Mouse (Mus musculus): ENCODE measurements around the gene Inafm1. TPM values are rescaled to one million over a fixed set of nuclear protein-coding genes. Genes with fewer than 3 reads are reported as not detected.

Inafm1 gene
- polyA plus RNA-seq, 1 experiment = 33.7 TPM

DNA sequence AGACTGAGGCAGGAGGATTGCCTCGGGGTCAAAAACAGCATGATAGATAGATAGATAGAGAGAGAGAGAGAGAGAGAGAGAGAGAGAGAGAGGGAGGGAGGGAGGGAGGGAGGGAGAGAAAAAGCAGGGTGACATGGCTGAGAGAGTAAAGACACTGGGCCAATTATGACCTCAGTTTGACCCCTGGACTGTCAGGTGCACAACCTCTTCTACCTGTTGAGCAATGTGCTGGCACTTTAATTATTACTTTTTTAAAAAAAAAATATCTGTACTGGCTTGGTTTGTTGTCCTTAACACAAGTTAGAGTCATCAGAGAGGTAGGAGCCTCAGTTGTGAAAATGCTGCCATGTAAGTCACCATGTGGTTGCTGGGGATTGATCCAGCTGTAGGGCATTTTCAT is 14.4 kb upstream of the Inafm1 start:
- H3K4me3 ChIP-seq (ENCODE audit: extremely low read depth, insufficient read depth, insufficient read length) = no peak overlapping the region
- H3K27me3 ChIP-seq (ENCODE audit: control insufficient read depth, insufficient read depth, low read length) = no peaks in the 10 kb centered on the region
- WGBS = 75% methylated on average over 1 of the region's 1 CpGs
- H3K27ac ChIP-seq (ENCODE audit: insufficient read depth, low read length) = no peak overlapping the region
- H3K4me1 ChIP-seq (ENCODE audit: control insufficient read depth, insufficient read depth, insufficient read length) = peaks cover 7% of the 10 kb centered on the region; the same call in 1 of the 2 replicates
- TF ChIP-seq POLR2A (IDR thresholded peaks at IDR 0.05; ENCODE audit: low read depth, low read length) (no peak), CTCF (IDR thresholded peaks at IDR 0.05; ENCODE audit: extremely low read depth, insufficient read depth, insufficient read length, insufficient replicate concordance) (no peak)
- peaks cover 10% of the 10 kb centered on the region for H3K36me3 ChIP-seq (ENCODE audit: control insufficient read depth, insufficient read depth, low read length)
- DNase-seq (ENCODE audit: low read depth in 1 of 2, low spot score in 2 of 2) = no peak

- H3K4me3 ChIP-seq (ENCODE audit: extremely low read depth, insufficient read depth, insufficient read length) = peak overlapping the region; percentile 72
- H3K27ac ChIP-seq (ENCODE audit: insufficient read depth, low read length) = peak overlapping the region; percentile 89
- peaks cover 7% of the 10 kb centered on the region; the same call in 1 of the 2 replicates for H3K4me1 ChIP-seq (ENCODE audit: control insufficient read depth, insufficient read depth, insufficient read length)
- TF ChIP-seq CTCF (IDR thresholded peaks at IDR 0.05; ENCODE audit: extremely low read depth, insufficient read depth, insufficient read length, insufficient replicate concordance) (no peak), POLR2A (IDR thresholded peaks at IDR 0.05; ENCODE audit: low read depth, low read length) (no peak)
- no peak for DNase-seq (ENCODE audit: low read depth in 1 of 2, low spot score in 2 of 2)
- no peaks in the 10 kb centered on the region for H3K27me3 ChIP-seq (ENCODE audit: control insufficient read depth, insufficient read depth, low read length)
- peaks cover 18% of the 10 kb centered on the region for H3K36me3 ChIP-seq (ENCODE audit: control insufficient read depth, insufficient read depth, low read length)
- WGBS = 62% methylated on average over 2 of the region's 2 CpGs
Measured at GRCm38 (mm10) chr7:16287016-16287415, 13.6 kb upstream of the Inafm1 start.

DNA sequence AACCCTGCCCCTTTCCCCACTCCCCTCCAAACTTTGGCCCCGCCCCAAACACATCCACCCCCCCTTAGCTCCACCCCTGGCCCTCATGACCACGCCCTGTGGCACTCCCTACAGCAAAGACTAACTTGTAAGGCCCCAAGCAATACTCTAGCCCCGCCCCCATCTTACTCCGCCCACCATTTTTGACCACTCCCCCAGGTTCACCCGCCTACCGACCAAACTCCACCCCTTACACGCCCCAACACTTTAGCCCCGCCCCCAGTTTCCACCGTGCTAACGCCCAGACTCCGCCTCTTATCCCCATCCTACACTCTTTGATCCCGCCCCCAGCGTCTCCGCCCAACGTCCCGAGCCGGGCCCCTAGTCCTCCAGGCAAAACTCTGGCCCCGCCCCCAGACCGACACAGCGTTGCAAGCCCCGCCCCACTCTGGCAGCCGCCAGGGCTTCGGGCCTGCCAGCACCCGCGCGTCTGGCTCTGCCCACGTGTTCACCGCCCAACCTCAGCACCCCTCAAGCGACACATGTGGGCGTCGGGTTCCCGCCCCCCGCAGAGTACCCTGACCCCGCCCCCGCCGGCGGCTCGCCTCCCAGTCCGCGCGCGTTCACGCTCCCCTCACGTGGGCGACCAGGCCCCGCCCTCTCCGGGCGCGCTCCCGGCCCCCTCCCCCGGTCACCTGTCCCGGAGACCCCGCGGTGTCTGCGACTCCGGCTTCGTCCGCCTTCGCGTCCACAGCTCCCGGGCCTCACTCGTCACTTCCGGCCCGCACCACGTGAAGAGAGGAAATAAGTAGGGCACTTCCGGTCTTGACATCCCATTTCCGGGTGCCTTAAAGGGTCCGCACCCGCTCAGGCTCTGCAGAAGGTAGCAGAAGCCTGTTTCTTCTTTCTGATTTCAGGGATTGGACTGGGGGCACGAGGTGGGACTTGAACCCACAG is 12.9 kb upstream of the Inafm1 start, which contains the start of gene Ccdc9:
Gene Ccdc9, minus strand, starts transcription at position 770 of the 936 bp plus-strand sequence.
- Histone ChIP-seq H3K36me3 (ENCODE audit: control insufficient read depth, insufficient read depth, low read length) (peaks cover 22% of the 10 kb centered on the region), H3K27ac (ENCODE audit: insufficient read depth, low read length) (peak within 1 kb of the TSS; percentile 89), H3K4me1 (ENCODE audit: control insufficient read depth, insufficient read depth, insufficient read length) (peaks cover 7% of the 10 kb centered on the region; the same call in 1 of the 2 replicates), H3K4me3 (ENCODE audit: extremely low read depth, insufficient read depth, insufficient read length) (peak within 1 kb of the TSS; percentile 72), H3K27me3 (ENCODE audit: control insufficient read depth, insufficient read depth, low read length) (no peaks in the 10 kb centered on the region)
- DNase-seq (ENCODE audit: low read depth in 1 of 2, low spot score in 2 of 2) = peak; percentile 95 to 100
- no peak; the same call in 1 of the 2 replicates for TF ChIP-seq POLR2A (IDR thresholded peaks at IDR 0.05; ENCODE audit: low read depth, low read length)
- no peak for TF ChIP-seq CTCF (IDR thresholded peaks at IDR 0.05; ENCODE audit: extremely low read depth, insufficient read depth, insufficient read length, insufficient replicate concordance)
- whole genome bisulfite sequencing = under 1% methylated on average over 68 of the region's 70 CpGs

GRCm38 (mm10) chr7:16285450-16286025 is 12.1 kb upstream of the Inafm1 start:
- H3K27ac ChIP-seq (ENCODE audit: insufficient read depth, low read length) = peak overlapping the region; percentile 60
- TF ChIP-seq POLR2A (IDR thresholded peaks at IDR 0.05; ENCODE audit: low read depth, low read length) (no peak), CTCF (IDR thresholded peaks at IDR 0.05; ENCODE audit: extremely low read depth, insufficient read depth, insufficient read length, insufficient replicate concordance) (no peak)
- DNase-seq (ENCODE audit: low read depth in 1 of 2, low spot score in 2 of 2) = peak in 1 of 2 experiments; percentile 54
- no peaks in the 10 kb centered on the region for H3K27me3 ChIP-seq (ENCODE audit: control insufficient read depth, insufficient read depth, low read length)
- H3K4me3 ChIP-seq (ENCODE audit: extremely low read depth, insufficient read depth, insufficient read length) = peak overlapping the region; percentile 33; the same call in 1 of the 2 replicates
- H3K36me3 ChIP-seq (ENCODE audit: control insufficient read depth, insufficient read depth, low read length) = peaks cover 27% of the 10 kb centered on the region
- 2% methylated on average over 14 of the region's 14 CpGs for WGBS
- H3K4me1 ChIP-seq (ENCODE audit: control insufficient read depth, insufficient read depth, insufficient read length) = peaks cover 7% of the 10 kb centered on the region; the same call in 1 of the 2 replicates

DNA sequence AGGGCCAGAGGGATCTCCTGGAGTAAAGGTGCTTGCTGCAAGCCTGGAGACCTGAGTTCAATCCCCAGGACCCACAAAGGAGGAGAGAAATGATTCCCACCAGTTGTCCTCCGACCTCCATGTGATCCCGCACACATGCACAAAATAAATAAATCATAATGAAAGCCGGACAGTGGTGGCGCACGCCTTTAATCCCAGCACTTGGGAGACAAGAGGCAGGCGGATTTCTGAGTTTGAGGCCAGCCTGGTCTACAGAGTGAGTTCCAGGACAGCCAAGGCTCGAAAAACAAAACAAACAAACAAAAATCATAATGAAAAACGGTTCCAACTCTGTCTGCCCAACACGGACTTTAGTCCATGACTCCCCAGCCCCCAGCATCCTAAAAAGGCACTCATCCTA is 11.5 kb upstream of the Inafm1 start:
- H3K4me1 ChIP-seq (ENCODE audit: control insufficient read depth, insufficient read depth, insufficient read length) = peaks cover 7% of the 10 kb centered on the region; the same call in 1 of the 2 replicates
- no peak overlapping the region for H3K4me3 ChIP-seq (ENCODE audit: extremely low read depth, insufficient read depth, insufficient read length)
- TF ChIP-seq CTCF (IDR thresholded peaks at IDR 0.05; ENCODE audit: extremely low read depth, insufficient read depth, insufficient read length, insufficient replicate concordance) (no peak), POLR2A (IDR thresholded peaks at IDR 0.05; ENCODE audit: low read depth, low read length) (no peak)
- 82% methylated on average over 9 of the region's 9 CpGs for WGBS
- no peak overlapping the region for H3K27ac ChIP-seq (ENCODE audit: insufficient read depth, low read length)
- no peaks in the 10 kb centered on the region for H3K27me3 ChIP-seq (ENCODE audit: control insufficient read depth, insufficient read depth, low read length)
- DNase-seq (ENCODE audit: low read depth in 1 of 2, low spot score in 2 of 2) = no peak
- H3K36me3 ChIP-seq (ENCODE audit: control insufficient read depth, insufficient read depth, low read length) = peaks cover 30% of the 10 kb centered on the region

GRCm38 (mm10) chr7:16284001-16284400 is 10.6 kb upstream of the Inafm1 start:
- Histone ChIP-seq H3K4me1 (ENCODE audit: control insufficient read depth, insufficient read depth, insufficient read length) (peaks cover 7% of the 10 kb centered on the region; the same call in 1 of the 2 replicates), H3K27ac (ENCODE audit: insufficient read depth, low read length) (no peak overlapping the region), H3K4me3 (ENCODE audit: extremely low read depth, insufficient read depth, insufficient read length) (no peak overlapping the region), H3K27me3 (ENCODE audit: control insufficient read depth, insufficient read depth, low read length) (no peaks in the 10 kb centered on the region), H3K36me3 (ENCODE audit: control insufficient read depth, insufficient read depth, low read length) (peaks cover 31% of the 10 kb centered on the region)
- DNase-seq (ENCODE audit: low read depth in 1 of 2, low spot score in 2 of 2) = no peak
- TF ChIP-seq POLR2A (IDR thresholded peaks at IDR 0.05; ENCODE audit: low read depth, low read length) = no peak
- TF ChIP-seq CTCF (IDR thresholded peaks at IDR 0.05; ENCODE audit: extremely low read depth, insufficient read depth, insufficient read length, insufficient replicate concordance) = no peak
- 96% methylated on average over 8 of the region's 8 CpGs for WGBS
